In the genomic region with DNA sequence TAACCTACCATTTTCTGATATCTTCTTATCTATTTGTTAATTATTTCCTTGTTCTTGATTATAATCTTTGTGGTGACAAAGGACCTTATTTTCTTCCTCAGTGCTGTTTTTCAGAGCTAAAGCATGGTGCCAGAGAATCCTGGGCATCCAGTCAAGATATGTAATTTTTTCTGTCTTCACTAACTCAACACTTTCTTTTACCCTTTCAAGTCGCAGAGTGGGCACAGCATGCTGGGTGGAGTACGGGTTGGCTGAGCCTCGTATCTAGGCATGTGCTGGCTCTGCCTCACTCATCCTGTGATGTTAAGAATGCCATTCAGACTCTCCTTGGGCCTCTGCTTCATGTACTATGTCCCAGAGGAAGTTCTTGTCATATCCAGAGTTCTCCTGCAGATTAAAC, we compare ENCODE assay signal across 33 mouse cellular contexts. TPM values are rescaled to one million over a fixed set of nuclear protein-coding genes. Genes with fewer than 3 reads are reported as not detected.
DNase-seq lines count a peak whose midpoint lies in the region; ATAC-seq lines count a peak whose summit lies in the region.
"Had no signal": no experiment of that assay in that cellular context is flagged by ENCODE, and none has a peak within 500 bp of the region (broad histone marks: within the 10 kb centered on the region; RNA-seq: fewer than 3 reads in every experiment).

No protein-coding gene starts in this region.

- H3K27ac ChIP-seq in forebrain, embryonic 15.5 days (replicated peaks), result peak overlapping the region; percentile 60; the same call in 1 of the 2 replicates
- H3K27ac ChIP-seq in forebrain, embryonic 13.5 days, result no peak overlapping the region
- H3K27ac ChIP-seq in hindbrain, embryonic 12.5 days, result no peak overlapping the region
- H3K27ac ChIP-seq: embryonic facial prominence, embryonic 12.5 days; gastrocnemius, adult 2 months; hindbrain, embryonic 13.5 days; liver, embryonic 14.5 days; stomach, embryonic 15.5 days had no signal

- 0 out of 2 replicates have a peak, but pooled peaks cover 4% of the 10 kb centered on the region for H3K4me1 ChIP-seq in forebrain, embryonic 15.5 days
- H3K4me1 ChIP-seq in forebrain, embryonic 13.5 days, result peaks cover 1% of the 10 kb centered on the region; the same call in 1 of the 2 replicates
- no peaks in the 10 kb centered on the region for H3K4me1 ChIP-seq in hindbrain, embryonic 12.5 days
- H3K4me1 ChIP-seq: embryonic facial prominence, embryonic 12.5 days; stomach, embryonic 15.5 days had no signal

- no peak for ATAC-seq in forebrain, embryonic 15.5 days (replicated peaks)
- ATAC-seq in forebrain, embryonic 13.5 days, result no peak
- ATAC-seq in hindbrain, embryonic 12.5 days (ENCODE audit: low FRiP score), result no peak
- ATAC-seq: intestine, embryonic 16.5 days; midbrain, embryonic 16.5 days had no signal

- no peak overlapping the region for H3K4me3 ChIP-seq in forebrain, embryonic 15.5 days
- H3K4me3 ChIP-seq in forebrain, embryonic 13.5 days, result no peak overlapping the region
- H3K4me3 ChIP-seq in hindbrain, embryonic 12.5 days, result no peak overlapping the region
- H3K4me3 ChIP-seq: embryonic facial prominence, embryonic 12.5 days; gastrocnemius, adult 2 months; hindbrain, embryonic 13.5 days; stomach, embryonic 15.5 days had no signal

- no peaks in the 10 kb centered on the region for H3K9me3 ChIP-seq in forebrain, embryonic 15.5 days
- no peaks in the 10 kb centered on the region for H3K9me3 ChIP-seq in forebrain, embryonic 13.5 days (replicated peaks)
- no peaks in the 10 kb centered on the region for H3K9me3 ChIP-seq in hindbrain, embryonic 12.5 days (replicated peaks)
- H3K9me3 ChIP-seq: embryonic facial prominence, embryonic 12.5 days; G1E; hindbrain, embryonic 13.5 days; stomach, embryonic 15.5 days had no signal

- DNase-seq in lung, postnatal 10 days, result peak; percentile 44
- no peak for DNase-seq in lung, postnatal 36 days
- DNase-seq in brain, adult 2 months (ENCODE audit: low read depth, low spot score), result peak; percentile 78
- no peak for DNase-seq in cerebellum, adult 9-10 months
- DNase-seq: adrenal gland, adult 2 months; adrenal gland, postnatal 36 days; cerebellum, adult 11 months; cerebellum, adult 9-11 months; embryo, embryonic 11 days; gastrocnemius, adult 2 months; gastrocnemius, postnatal 36 days; heart, postnatal 36 days; kidney, adult 8-10 months; kidney, postnatal 10 days; layer of hippocampus, postnatal 36 days; liver; lung, embryonic 14.5 days; thymus, postnatal 14 days had no signal

- H3K9ac ChIP-seq in forebrain, embryonic 15.5 days (replicated peaks), result no peak overlapping the region
- no peak overlapping the region for H3K9ac ChIP-seq in forebrain, embryonic 13.5 days
- no peak overlapping the region for H3K9ac ChIP-seq in hindbrain, embryonic 12.5 days
- H3K9ac ChIP-seq: embryonic facial prominence, embryonic 12.5 days; hindbrain, embryonic 13.5 days; liver, embryonic 14.5 days; lung, embryonic 14.5 days; stomach, embryonic 15.5 days had no signal

- no peaks in the 10 kb centered on the region for H3K27me3 ChIP-seq in forebrain, embryonic 15.5 days
- H3K27me3 ChIP-seq in forebrain, embryonic 13.5 days, result no peaks in the 10 kb centered on the region
- H3K27me3 ChIP-seq in hindbrain, embryonic 12.5 days, result no peaks in the 10 kb centered on the region
- H3K27me3 ChIP-seq: embryonic facial prominence, embryonic 12.5 days; hindbrain, embryonic 13.5 days; stomach, embryonic 15.5 days had no signal

- H3K4me2 ChIP-seq in forebrain, embryonic 15.5 days (replicated peaks), result no peak overlapping the region
- no peak overlapping the region for H3K4me2 ChIP-seq in forebrain, embryonic 13.5 days
- no peak overlapping the region for H3K4me2 ChIP-seq in hindbrain, embryonic 12.5 days (replicated peaks)
- H3K4me2 ChIP-seq: embryonic facial prominence, embryonic 12.5 days; heart, embryonic 11.5 days; hindbrain, embryonic 13.5 days; lung, embryonic 14.5 days; midbrain, embryonic 11.5 days; stomach, embryonic 15.5 days had no signal

- WGBS in forebrain, embryonic 15.5 days, result 62% methylated on average over 3 of the region's 3 CpGs
- WGBS in forebrain, embryonic 13.5 days, result 85% methylated on average over 3 of the region's 3 CpGs
- 88% methylated on average over 3 of the region's 3 CpGs for whole genome bisulfite sequencing in hindbrain, embryonic 12.5 days

- H3K36me3 ChIP-seq in forebrain, embryonic 15.5 days, result no peaks in the 10 kb centered on the region
- no peaks in the 10 kb centered on the region for H3K36me3 ChIP-seq in forebrain, embryonic 13.5 days (ENCODE audit: poor library complexity, severe bottlenecking)
- no peaks in the 10 kb centered on the region for H3K36me3 ChIP-seq in hindbrain, embryonic 12.5 days
- H3K36me3 ChIP-seq: embryonic facial prominence, embryonic 12.5 days; G1E; hindbrain, embryonic 13.5 days; stomach, embryonic 15.5 days had no signal

RNA-seq across cellular contexts. Expression of a gene that starts 46.8 kb away (rescaled TPM):
- 39.4 and 42.7 TPM in 2 replicates for polyA plus RNA-seq in forebrain, embryonic 15.5 days (2015; fragmentation: Nextera tagmentation; extraction: Ambion mirVana)
- 9.2 and 9.8 TPM in 2 replicates for polyA plus RNA-seq in forebrain, embryonic 13.5 days (2015; fragmentation: Nextera tagmentation; extraction: Ambion mirVana)
- 2.6 and 5.1 TPM in 2 replicates for polyA plus RNA-seq in hindbrain, embryonic 12.5 days (2016; fragmentation: Nextera tagmentation; extraction: Ambion mirVana)
- polyA plus RNA-seq: adrenal gland, adult 2 months; G1E; heart, embryonic 16.5 days; large intestine, adult 2 months; limb, embryonic 11.5 days; lung, embryonic 14.5 days had no signal

Comparison
In these comparisons a context has a peak if more than half of its experiments do, and no peak if none do; other contexts are left out.
1. DNase-seq: peak in lung, postnatal 10 days (single experiment) and brain, adult 2 months (single experiment); none in lung, postnatal 36 days (single experiment) and cerebellum, adult 9-10 months (single experiment).